Comparison of ENCODE assay signal across 10 mouse cellular contexts in the genomic region with DNA sequence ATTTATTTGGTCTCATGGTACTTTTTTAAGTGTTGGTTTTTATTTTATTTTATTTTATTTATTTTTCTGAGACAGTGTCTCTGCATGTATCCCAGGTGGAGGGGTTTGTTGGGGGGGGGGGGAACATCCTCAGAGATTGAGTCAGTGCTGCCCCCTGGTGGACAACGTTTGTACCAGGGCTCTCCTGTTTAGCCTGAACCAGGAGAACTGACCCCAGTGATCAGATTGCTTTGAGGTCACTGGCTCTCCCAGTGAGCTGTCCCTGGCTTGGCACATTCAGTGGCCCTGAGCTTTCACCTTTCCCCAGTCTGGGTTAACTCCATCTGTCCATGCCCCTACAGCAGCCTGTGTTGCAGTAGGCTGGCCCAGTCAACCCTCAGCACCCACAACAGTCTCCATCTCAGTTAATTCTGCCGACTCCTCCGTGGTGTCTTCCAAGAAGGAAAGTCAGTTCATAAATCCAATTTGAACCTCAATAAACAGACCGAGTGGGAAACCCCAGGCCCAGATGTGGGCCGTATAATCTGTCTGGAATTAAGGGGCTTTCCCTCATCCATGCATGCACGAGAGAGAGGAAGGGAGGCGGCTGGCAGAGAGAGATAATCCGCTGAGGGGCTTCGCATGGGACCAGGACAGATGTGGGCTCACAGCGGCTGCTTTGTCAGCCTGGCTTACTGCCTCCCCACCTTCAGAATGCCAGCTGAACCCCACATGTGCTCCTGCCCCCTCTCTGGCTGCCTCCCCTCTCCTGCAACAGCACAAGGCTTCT. TPM values are rescaled to one million over a fixed set of nuclear protein-coding genes. Genes with fewer than 3 reads are reported as not detected.
DNase-seq lines count a peak whose midpoint lies in the region; ATAC-seq and TF ChIP-seq lines count a peak whose summit lies in the region.
"Had no signal": no experiment of that assay in that cellular context is flagged by ENCODE, and none has a peak within 500 bp of the region (broad histone marks: within the 10 kb centered on the region; RNA-seq: fewer than 3 reads in every experiment).

No protein-coding gene starts in this region.

- TF ChIP-seq CTCF in kidney, postnatal 0 days (IDR thresholded peaks at IDR 0.05; ENCODE audit: low read depth) = peak; percentile 70
- TF ChIP-seq CTCF in lung, embryonic 14.5 days (IDR thresholded peaks at IDR 0.05; ENCODE audit: low read depth) = peak; percentile 72

- no peaks in the 10 kb centered on the region for H3K36me3 ChIP-seq in kidney, postnatal 0 days (ENCODE audit: insufficient read depth, low read length)
- H3K36me3 ChIP-seq in lung, embryonic 14.5 days (ENCODE audit: insufficient read depth) = no peaks in the 10 kb centered on the region

- H3K4me2 ChIP-seq in kidney, postnatal 0 days (ENCODE audit: low read length) = no peak overlapping the region
- no peak overlapping the region for H3K4me2 ChIP-seq in lung, embryonic 14.5 days
- H3K4me2 ChIP-seq: limb, embryonic 12.5 days had no signal

- H3K27me3 ChIP-seq in kidney, postnatal 0 days (ENCODE audit: insufficient read depth, low read length) = peaks cover 7% of the 10 kb centered on the region; the same call in 1 of the 2 replicates
- peaks cover 33% of the 10 kb centered on the region for H3K27me3 ChIP-seq in lung, embryonic 14.5 days (ENCODE audit: insufficient read depth, low read length)

- no peaks in the 10 kb centered on the region for H3K9me3 ChIP-seq in kidney, postnatal 0 days (replicated peaks; ENCODE audit: low read length)
- no peaks in the 10 kb centered on the region for H3K9me3 ChIP-seq in lung, embryonic 14.5 days (ENCODE audit: low read depth, low read length)
- H3K9me3 ChIP-seq: limb, embryonic 12.5 days had no signal

- peak; percentile 41 for DNase-seq in thymus, postnatal 14 days
- DNase-seq in thymus, postnatal 0 days (ENCODE audit: low spot score) = no peak
- peak; percentile 11 for DNase-seq in c-Kit-positive CD71-positive TER-119-positive erythroid progenitor cells, embryonic 14.5 days (ENCODE audit: low spot score)
- peak; percentile 66 for DNase-seq in kidney, postnatal 0 days (ENCODE audit: low spot score)
- peak; percentile 76 for DNase-seq in lung, embryonic 14.5 days
- DNase-seq in retina, postnatal 7 days (ENCODE audit: low read depth, low spot score) = peak; percentile 67
- no peak for DNase-seq in spleen, postnatal 14 days (ENCODE audit: low spot score in 2 of 2)

- no peak overlapping the region for H3K4me3 ChIP-seq in kidney, postnatal 0 days (replicated peaks; ENCODE audit: low read depth, low read length)
- H3K4me3 ChIP-seq in lung, embryonic 14.5 days (ENCODE audit: low read depth, low read length) = no peak overlapping the region
- H3K4me3 ChIP-seq: limb, embryonic 12.5 days had no signal

- ATAC-seq in frontal cortex, adult (ENCODE audit: low TSS enrichment) = peak; percentile 27; the same call in 1 of the 2 replicates
- ATAC-seq in kidney, postnatal 0 days (replicated peaks; ENCODE audit: low FRiP score, low read depth) = no peak
- 0 out of 2 replicates have a peak, but pooled peaks have one; percentile 23 for ATAC-seq in lung, embryonic 14.5 days (ENCODE audit: insufficient read depth)

- H3K9ac ChIP-seq in kidney, postnatal 0 days (ENCODE audit: low read depth, low read length) = no peak overlapping the region
- H3K9ac ChIP-seq in lung, embryonic 14.5 days = no peak overlapping the region
- H3K9ac ChIP-seq: limb, embryonic 12.5 days had no signal

- 61% methylated on average over 10 of the region's 10 CpGs for WGBS in kidney, postnatal 0 days
- WGBS in lung, embryonic 14.5 days = 59% methylated on average over 10 of the region's 10 CpGs

- no peak overlapping the region for H3K27ac ChIP-seq in kidney, postnatal 0 days
- no peak overlapping the region for H3K27ac ChIP-seq in lung, embryonic 14.5 days (ENCODE audit: low read depth)
- H3K27ac ChIP-seq: limb, embryonic 12.5 days had no signal

- no peaks in the 10 kb centered on the region for H3K4me1 ChIP-seq in kidney, postnatal 0 days (replicated peaks; ENCODE audit: insufficient read depth, low read length)
- H3K4me1 ChIP-seq in lung, embryonic 14.5 days (ENCODE audit: insufficient read depth) = no peaks in the 10 kb centered on the region

RNA-seq across cellular contexts. Expression of gene Gdf2, which starts 7.7 kb away (rescaled TPM):
- not detected in 2 replicates for polyA plus RNA-seq in thymus, postnatal 0 days (2015; fragmentation: Nextera tagmentation; extraction: Ambion mirVana)
- not detected in 2 replicates for polyA plus RNA-seq in kidney, postnatal 0 days (2015; fragmentation: Nextera tagmentation; extraction: Ambion mirVana)
- polyA plus RNA-seq in lung, embryonic 14.5 days (2014; fragmentation: Nextera tagmentation; extraction: Ambion mirVana) = 0.05 TPM in 1 of 2 replicates, not detected in the other
- polyA plus RNA-seq: limb, embryonic 12.5 days had no signal

RNA-seq across cellular contexts. Expression of gene Gdf10, which starts 9.7 kb away (rescaled TPM):
- polyA plus RNA-seq in thymus, postnatal 0 days (2015; fragmentation: Nextera tagmentation; extraction: Ambion mirVana) = 1.9 and 2.5 TPM in 2 replicates
- polyA plus RNA-seq in kidney, postnatal 0 days (2015; fragmentation: Nextera tagmentation; extraction: Ambion mirVana) = 2.6 and 3.1 TPM in 2 replicates
- polyA plus RNA-seq in lung, embryonic 14.5 days (2014; fragmentation: Nextera tagmentation; extraction: Ambion mirVana) = 2.4 and 4.2 TPM in 2 replicates

RNA-seq across cellular contexts. Expression of gene Rbp3, which starts 20.7 kb away (rescaled TPM):
- not detected in 2 replicates for polyA plus RNA-seq in thymus, postnatal 0 days (2015; fragmentation: Nextera tagmentation; extraction: Ambion mirVana)
- polyA plus RNA-seq in kidney, postnatal 0 days (2015; fragmentation: Nextera tagmentation; extraction: Ambion mirVana) = not detected in 2 replicates
- polyA plus RNA-seq in lung, embryonic 14.5 days (2014; fragmentation: Nextera tagmentation; extraction: Ambion mirVana) = not detected in 2 replicates
- polyA plus RNA-seq: limb, embryonic 12.5 days; stomach, embryonic 16.5 days had no signal

RNA-seq across cellular contexts. Expression of gene Zfp488, which starts 45.4 kb away (rescaled TPM):
- not detected in 2 replicates for polyA plus RNA-seq in thymus, postnatal 0 days (2015; fragmentation: Nextera tagmentation; extraction: Ambion mirVana)
- not detected in 2 replicates for polyA plus RNA-seq in kidney, postnatal 0 days (2015; fragmentation: Nextera tagmentation; extraction: Ambion mirVana)
- 0.05 TPM in 1 of 2 replicates, not detected in the other for polyA plus RNA-seq in lung, embryonic 14.5 days (2014; fragmentation: Nextera tagmentation; extraction: Ambion mirVana)

Comparison
In these comparisons a context has a peak if more than half of its experiments do, and no peak if none do; other contexts are left out.
1. DNase-seq: peak in thymus, postnatal 14 days (single experiment), c-Kit-positive CD71-positive TER-119-positive erythroid progenitor cells, embryonic 14.5 days (single experiment), kidney, postnatal 0 days (single experiment), lung, embryonic 14.5 days (single experiment) and retina, postnatal 7 days (single experiment); none in thymus, postnatal 0 days (single experiment) and spleen, postnatal 14 days (0 of 2).